Mouse (Mus musculus) embryonic facial prominence, embryonic 11.5 days (tissue): Measurements from ENCODE around the gene Gm20481. TPM values are rescaled to one million over a fixed set of nuclear protein-coding genes. Genes with fewer than 3 reads are reported as not detected.

Source experiments
- ATAC-seq: fragments of 200-750 bp; cut with Nextera tagmentation; replicated peaks from 2 replicates; pipeline ENCODE4 v1.8.0; 2017; ENCODE audit warnings: low read depth; ENCODE audit not compliant: insufficient number of reproducible peaks, low FRiP score, low TSS enrichment
- DNase-seq: peaks from one replicate; pipeline ENCODE4 v3.0.0-alpha.2; 2015; ENCODE audit warnings: low spot score
- H3K27ac ChIP-seq: fragments of 300-500 bp; sonication (generic); replicated peaks from 2 replicates; pipeline ENCODE4 v1.5.1; 2014; ENCODE audit warnings: mild to moderate bottlenecking, low read depth, low read length, control low read depth
- H3K27me3 ChIP-seq: fragments of 300-500 bp; sonication (generic); 2 replicates; pipeline ENCODE4 v1.6.1; 2014; ENCODE audit warnings: mild to moderate bottlenecking, low read length, moderate library complexity, mixed read lengths; ENCODE audit not compliant: control insufficient read depth, insufficient read depth
- H3K36me3 ChIP-seq: fragments of 300-500 bp; sonication (generic); replicated peaks from 2 replicates; pipeline ENCODE4 v1.6.1; 2014; ENCODE audit warnings: low read depth, mild to moderate bottlenecking, low read length, moderate library complexity, mixed read lengths; ENCODE audit not compliant: control insufficient read depth, insufficient read depth
- H3K4me1 ChIP-seq: fragments of 300-500 bp; sonication (generic); 2 replicates; pipeline ENCODE4 v1.6.1; 2014; ENCODE audit warnings: low read length, mixed read lengths; ENCODE audit not compliant: control insufficient read depth, insufficient read depth
- H3K4me2 ChIP-seq: fragments of 300-500 bp; sonication (generic); 2 replicates; pipeline ENCODE4 v1.6.1; 2014; ENCODE audit warnings: low read depth, mild to moderate bottlenecking, control low read depth, low read length, moderate library complexity
- H3K4me3 ChIP-seq: fragments of 300-500 bp; sonication (generic); 2 replicates; pipeline ENCODE4 v1.5.1; 2014; ENCODE audit warnings: low read depth, low read length, control low read depth
- H3K9ac ChIP-seq: fragments of 300-500 bp; sonication (generic); replicated peaks from 2 replicates; pipeline ENCODE4 v1.6.1; 2014; ENCODE audit warnings: mild to moderate bottlenecking, control low read depth, low read length
- H3K9me3 ChIP-seq: fragments of 300-500 bp; sonication (generic); replicated peaks from 2 replicates; pipeline ENCODE4 v1.6.1; 2016; ENCODE audit warnings: mild to moderate bottlenecking, low read length, inconsistent platforms, mixed read lengths; ENCODE audit not compliant: control insufficient read depth
- WGBS: fragments of 180-500 bp; shearing (Covaris S2); extraction: QIAGEN DNeasy Blood & Tissue Kit; methylation state at CpG from one replicate; pipeline ENCODE4 v1.1.7; 2014; 5-methylcytosine and 5-hydroxymethylcytosine counted together
- polyA plus RNA-seq: library from polyadenylated mRNA; unstranded; fragments of >200 nt; fragmentation: Nextera tagmentation; extraction: Ambion mirVana; gene quantifications from 2 replicates; pipeline ENCODE4 v1.2.1, GENCODE M21; 2014

The Gm20481 gene
- polyA plus RNA-seq, 1 experiment from 2014 or later, result not detected

- Histone ChIP-seq H3K9me3 (no peaks in the 10 kb centered on the region), H3K4me3 (no peak overlapping the region), H3K4me2 (no peak overlapping the region), H3K27ac (no peak overlapping the region), H3K9ac (no peak overlapping the region), H3K4me1 (no peaks in the 10 kb centered on the region), H3K36me3 (peaks cover 46% of the 10 kb centered on the region), H3K27me3 (no peaks in the 10 kb centered on the region)
- ATAC-seq, result no peak
- no peak for DNase-seq
- WGBS, result 90% methylated on average over 16 of the region's 16 CpGs
Observed at GRCm38 (mm10) chr17:35015296-35015695, 45.6 kb downstream of the Gm20481 start.

GRCm38 (mm10) chr17:35016376-35016775 is 46.7 kb downstream of the Gm20481 start, which contains the start of gene Vwa7:
TSS of gene Vwa7 (plus strand) at chr17:35016579.
- Histone ChIP-seq H3K36me3 (peaks cover 35% of the 10 kb centered on the region), H3K4me3 (no peak within 1 kb of the TSS), H3K27me3 (no peaks in the 10 kb centered on the region), H3K9ac (no peak within 1 kb of the TSS), H3K4me2 (no peak within 1 kb of the TSS), H3K9me3 (no peaks in the 10 kb centered on the region), H3K4me1 (no peaks in the 10 kb centered on the region; the same call in 1 of the 2 replicates), H3K27ac (no peak within 1 kb of the TSS)
- WGBS, result 89% methylated on average over 12 of the region's 12 CpGs
- DNase-seq (no peak), ATAC-seq (no peak)

- H3K4me1 ChIP-seq, result no peaks in the 10 kb centered on the region; the same call in none of the 2 replicates
- no peak overlapping the region for H3K4me2 ChIP-seq
- ATAC-seq, result no peak
- WGBS, result 79% methylated on average over 10 of the region's 10 CpGs
- H3K27me3 ChIP-seq, result no peaks in the 10 kb centered on the region
- H3K36me3 ChIP-seq, result peaks cover 28% of the 10 kb centered on the region
- no peak overlapping the region for H3K4me3 ChIP-seq
- no peak overlapping the region for H3K27ac ChIP-seq
- no peak for DNase-seq
- H3K9ac ChIP-seq, result no peak overlapping the region
- H3K9me3 ChIP-seq, result no peaks in the 10 kb centered on the region
Observed at GRCm38 (mm10) chr17:35016791-35017705, 47.3 kb downstream of the Gm20481 start.

- 74% methylated on average over 14 of the region's 14 CpGs for WGBS
- Histone ChIP-seq H3K4me2 (no peak overlapping the region), H3K4me1 (no peaks in the 10 kb centered on the region; the same call in none of the 2 replicates), H3K4me3 (no peak overlapping the region), H3K9ac (no peak overlapping the region), H3K27me3 (no peaks in the 10 kb centered on the region), H3K27ac (no peak overlapping the region), H3K9me3 (no peaks in the 10 kb centered on the region), H3K36me3 (peaks cover 22% of the 10 kb centered on the region)
- ATAC-seq (no peak), DNase-seq (no peak)
Observed at GRCm38 (mm10) chr17:35017706-35018030, 48.0 kb downstream of the Gm20481 start.

GRCm38 (mm10) chr17:35018171-35018570 is 48.5 kb downstream of the Gm20481 start:
- Histone ChIP-seq H3K36me3 (peaks cover 19% of the 10 kb centered on the region), H3K27me3 (no peaks in the 10 kb centered on the region), H3K4me1 (no peaks in the 10 kb centered on the region; the same call in none of the 2 replicates), H3K9ac (no peak overlapping the region), H3K9me3 (no peaks in the 10 kb centered on the region), H3K4me2 (no peak overlapping the region), H3K27ac (no peak overlapping the region), H3K4me3 (no peak overlapping the region)
- ATAC-seq, result no peak
- no peak for DNase-seq
- WGBS, result 73% methylated on average over 3 of the region's 3 CpGs

GRCm38 (mm10) chr17:35019894-35020293 is 50.2 kb downstream of the Gm20481 start:
- no peak overlapping the region for H3K27ac ChIP-seq
- no peak for ATAC-seq

GRCm38 (mm10) chr17:35020551-35020950 is 50.8 kb downstream of the Gm20481 start:
- H3K27ac ChIP-seq, result no peak overlapping the region
- H3K9ac ChIP-seq, result no peak overlapping the region
- 91% methylated on average over 8 of the region's 8 CpGs for WGBS
- no peaks in the 10 kb centered on the region; the same call in none of the 2 replicates for H3K4me1 ChIP-seq
- H3K4me3 ChIP-seq, result no peak overlapping the region
- H3K27me3 ChIP-seq, result no peaks in the 10 kb centered on the region
- H3K36me3 ChIP-seq, result peaks cover 1% of the 10 kb centered on the region; the same call in 1 of the 2 replicates
- DNase-seq (no peak), ATAC-seq (no peak)
- no peak overlapping the region for H3K4me2 ChIP-seq
- H3K9me3 ChIP-seq, result no peaks in the 10 kb centered on the region

More at GRCm38 (mm10) chr17:35019894-35020293, 50.2 kb downstream of the Gm20481 start:
- Histone ChIP-seq H3K4me3 (no peak overlapping the region), H3K36me3 (peaks cover 3% of the 10 kb centered on the region), H3K4me1 (no peaks in the 10 kb centered on the region; the same call in none of the 2 replicates), H3K9me3 (no peaks in the 10 kb centered on the region), H3K27me3 (no peaks in the 10 kb centered on the region), H3K4me2 (no peak overlapping the region), H3K9ac (no peak overlapping the region)
- DNase-seq, result no peak
- 71% methylated on average over 11 of the region's 11 CpGs for WGBS
